Mouse (Mus musculus) stomach, embryonic 14.5 days (tissue): ENCODE data around the gene Clrn2. TPM values are rescaled to one million over a fixed set of nuclear protein-coding genes. Genes with fewer than 3 reads are reported as not detected.
A peak's percentile ranks its signal among the peaks of the same experiment; 100 is the strongest.

Source experiments
- ATAC-seq: fragments of 200-750 bp; cut with Nextera tagmentation; 2 replicates; pipeline ENCODE4 v1.8.0; 2017; ENCODE audit warnings: low read depth, moderate TSS enrichment; ENCODE audit not compliant: insufficient number of reproducible peaks, insufficient read depth, low FRiP score
- H3K27ac ChIP-seq: fragments of 300-500 bp; sonication (generic); 2 replicates; pipeline ENCODE4 v1.5.1; 2014; ENCODE audit warnings: mild to moderate bottlenecking, low read length, moderate library complexity, mixed read lengths
- H3K27me3 ChIP-seq: fragments of 300-500 bp; sonication (generic); 2 replicates; pipeline ENCODE4 v1.6.1; 2014; ENCODE audit warnings: low read length, control low read depth, mixed read lengths; ENCODE audit not compliant: control insufficient read depth, insufficient read depth
- H3K36me3 ChIP-seq: fragments of 300-500 bp; sonication (generic); 2 replicates; pipeline ENCODE4 v1.6.1; 2014; ENCODE audit warnings: mild to moderate bottlenecking, control low read depth, low read length, moderate library complexity, mixed read lengths; ENCODE audit not compliant: control insufficient read depth, insufficient read depth
- H3K4me1 ChIP-seq: fragments of 300-500 bp; sonication (generic); 2 replicates; pipeline ENCODE4 v1.6.1; 2014; ENCODE audit warnings: low read length, control low read depth, mixed read lengths; ENCODE audit not compliant: control insufficient read depth, insufficient read depth
- H3K4me2 ChIP-seq: fragments of 300-500 bp; sonication (generic); replicated peaks from 2 replicates; pipeline ENCODE4 v1.6.1; 2014; ENCODE audit warnings: low read depth, low read length, control low read depth
- H3K4me3 ChIP-seq: fragments of 300-500 bp; sonication (generic); 2 replicates; pipeline ENCODE4 v1.5.1; 2014; ENCODE audit warnings: low read depth, low read length, control low read depth
- H3K9ac ChIP-seq: fragments of 300-500 bp; sonication (generic); replicated peaks from 2 replicates; pipeline ENCODE4 v1.6.1; 2014; ENCODE audit warnings: low read depth, mild to moderate bottlenecking, control low read depth, low read length, moderate library complexity, mixed read lengths
- H3K9me3 ChIP-seq: fragments of 300-500 bp; sonication (generic); 2 replicates; pipeline ENCODE4 v1.6.1; 2016; ENCODE audit warnings: low read depth, low read length, control low read depth; ENCODE audit not compliant: control insufficient read depth
- WGBS: fragments of 180-500 bp; shearing (Covaris S2); extraction: QIAGEN DNeasy Blood & Tissue Kit; methylation state at CpG from one replicate; pipeline ENCODE4 v1.1.7; 2014; 5-methylcytosine and 5-hydroxymethylcytosine counted together
- polyA plus RNA-seq: library from polyadenylated mRNA; unstranded; fragments of >200 nt; fragmentation: Nextera tagmentation; extraction: Ambion mirVana; gene quantifications from 2 replicates; pipeline ENCODE4 v1.2.1, GENCODE M21; 2014

Gene Clrn2
- polyA plus RNA-seq, 1 experiment from 2014 or later, result not detected

- WGBS, result 85% methylated on average over 8 of the region's 8 CpGs
- Histone ChIP-seq H3K9me3 (no peaks in the 10 kb centered on the region), H3K9ac (no peak overlapping the region), H3K27me3 (no peaks in the 10 kb centered on the region), H3K4me1 (peaks cover 5% of the 10 kb centered on the region; the same call in 1 of the 2 replicates), H3K4me3 (no peak overlapping the region), H3K36me3 (peaks cover 6% of the 10 kb centered on the region), H3K27ac (no peak overlapping the region), H3K4me2 (no peak overlapping the region)
- no peak for ATAC-seq
Measured at GRCm38 (mm10) chr5:45444130-45444832, 9.3 kb upstream of the Clrn2 start.

- Histone ChIP-seq H3K27me3 (no peaks in the 10 kb centered on the region), H3K36me3 (no peaks in the 10 kb centered on the region), H3K4me2 (peak overlapping the region; percentile 74; the same call in 1 of the 2 replicates), H3K9ac (no peak overlapping the region), H3K4me3 (peak overlapping the region; percentile 60; the same call in 1 of the 2 replicates), H3K9me3 (no peaks in the 10 kb centered on the region), H3K4me1 (peaks cover 6% of the 10 kb centered on the region; the same call in 1 of the 2 replicates), H3K27ac (no peak overlapping the region)
- no peak for ATAC-seq
- WGBS, result 69% methylated on average over 5 of the region's 5 CpGs
Measured at GRCm38 (mm10) chr5:45448676-45449075, 4.9 kb upstream of the Clrn2 start.

GRCm38 (mm10) chr5:45449206-45449605 is 4.3 kb upstream of the Clrn2 start:
- peak overlapping the region; percentile 74 for H3K4me2 ChIP-seq
- no peak overlapping the region for H3K27ac ChIP-seq
- H3K4me3 ChIP-seq, result peak overlapping the region; percentile 60
- WGBS, result 2% methylated on average over 8 of the region's 8 CpGs
- no peaks in the 10 kb centered on the region for H3K27me3 ChIP-seq
- no peaks in the 10 kb centered on the region for H3K36me3 ChIP-seq
- ATAC-seq, result no peak
- peaks cover 6% of the 10 kb centered on the region; the same call in 1 of the 2 replicates for H3K4me1 ChIP-seq
- H3K9me3 ChIP-seq, result no peaks in the 10 kb centered on the region
- peak overlapping the region; percentile 49 for H3K9ac ChIP-seq

GRCm38 (mm10) chr5:45449831-45450716 is 3.5 kb upstream of the Clrn2 start, which contains the start of gene Qdpr:
Qdpr (minus strand) TSS chr5:45450236.
- ATAC-seq, result peak; percentile 99

GRCm38 (mm10) chr5:45454456-45454855 is 905 bp downstream of the Clrn2 start:
- H3K9me3 ChIP-seq, result no peaks in the 10 kb centered on the region
- H3K4me3 ChIP-seq, result no peak overlapping the region
- H3K4me2 ChIP-seq, result no peak overlapping the region
- H3K9ac ChIP-seq, result no peak overlapping the region
- H3K27me3 ChIP-seq, result no peaks in the 10 kb centered on the region
- no peak for ATAC-seq
- H3K27ac ChIP-seq, result no peak overlapping the region
- WGBS, result 36% methylated on average over 9 of the region's 9 CpGs
- H3K36me3 ChIP-seq, result no peaks in the 10 kb centered on the region
- H3K4me1 ChIP-seq, result no peaks in the 10 kb centered on the region

More at GRCm38 (mm10) chr5:45449831-45450716, 3.5 kb upstream of the Clrn2 start, which contains the start of gene Qdpr:
- Histone ChIP-seq H3K9ac (peak within 1 kb of the TSS; percentile 49), H3K4me3 (peak within 1 kb of the TSS; percentile 60), H3K4me2 (peak within 1 kb of the TSS; percentile 74), H3K36me3 (no peaks in the 10 kb centered on the region), H3K4me1 (peaks cover 6% of the 10 kb centered on the region; the same call in 1 of the 2 replicates), H3K9me3 (no peaks in the 10 kb centered on the region), H3K27me3 (no peaks in the 10 kb centered on the region), H3K27ac (peak within 1 kb of the TSS; percentile 78)
- under 1% methylated on average over 70 of the region's 70 CpGs for WGBS

GRCm38 (mm10) chr5:45472880-45473450 is 19.4 kb downstream of the Clrn2 start:
- ATAC-seq, result no peak
- WGBS, result 32% methylated on average over 7 of the region's 7 CpGs

GRCm38 (mm10) chr5:45473521-45473920 is 20.0 kb downstream of the Clrn2 start:
- H3K27ac ChIP-seq, result no peak overlapping the region
- no peak overlapping the region for H3K9ac ChIP-seq
- no peak overlapping the region for H3K4me2 ChIP-seq
- no peak for ATAC-seq
- no peaks in the 10 kb centered on the region for H3K4me1 ChIP-seq
- no peaks in the 10 kb centered on the region for H3K27me3 ChIP-seq
- no peaks in the 10 kb centered on the region for H3K36me3 ChIP-seq
- no peak overlapping the region for H3K4me3 ChIP-seq
- H3K9me3 ChIP-seq, result no peaks in the 10 kb centered on the region
- WGBS, result 90% methylated on average over 1 of the region's 1 CpGs

More at GRCm38 (mm10) chr5:45472880-45473450, 19.4 kb downstream of the Clrn2 start:
- Histone ChIP-seq H3K27me3 (no peaks in the 10 kb centered on the region), H3K36me3 (no peaks in the 10 kb centered on the region), H3K27ac (no peak overlapping the region), H3K4me1 (no peaks in the 10 kb centered on the region), H3K9me3 (no peaks in the 10 kb centered on the region), H3K4me2 (no peak overlapping the region), H3K9ac (no peak overlapping the region), H3K4me3 (no peak overlapping the region)

GRCm38 (mm10) chr5:45474215-45474614 is 20.7 kb downstream of the Clrn2 start:
- 29% methylated on average over 6 of the region's 6 CpGs for WGBS
- H3K27me3 ChIP-seq, result no peaks in the 10 kb centered on the region
- ATAC-seq, result no peak
- H3K4me2 ChIP-seq, result no peak overlapping the region
- no peaks in the 10 kb centered on the region for H3K4me1 ChIP-seq
- H3K9ac ChIP-seq, result no peak overlapping the region
- no peak overlapping the region for H3K4me3 ChIP-seq
- H3K27ac ChIP-seq, result no peak overlapping the region
- no peaks in the 10 kb centered on the region for H3K9me3 ChIP-seq
- H3K36me3 ChIP-seq, result no peaks in the 10 kb centered on the region
